Mouse (Mus musculus): ENCODE measurements around the gene Stk39. TPM values are rescaled to one million over a fixed set of nuclear protein-coding genes. Genes with fewer than 3 reads are reported as not detected.

Stk39 gene
- total RNA-seq, 2 experiments from 2014 or later = 82.0 to 87.6 TPM

GRCm38 (mm10) chr2:68393611-68394549, 78.2 kb downstream of the Stk39 start:
- no peak overlapping the region for H3K27ac ChIP-seq
- H3K4me3 ChIP-seq = no peak overlapping the region
- no peak for DNase-seq (ENCODE audit: extremely low spot score in 1 of 2, low spot score in 2 of 2)
- intact Hi-C loops (cut with DNase I) = no loop called here
- no peak for TF ChIP-seq CTCF (IDR thresholded peaks at IDR 0.05)

GRCm38 (mm10) chr2:68387824-68388582, 84.1 kb downstream of the Stk39 start:
- no peak for DNase-seq (ENCODE audit: extremely low spot score in 1 of 2, low spot score in 2 of 2)
- intact Hi-C loops (cut with DNase I) = no loop called here
- no peak for TF ChIP-seq CTCF (IDR thresholded peaks at IDR 0.05)
- no peak overlapping the region for H3K27ac ChIP-seq
- no peak overlapping the region for H3K4me3 ChIP-seq

GRCm38 (mm10) chr2:68386313-68386863, 85.7 kb downstream of the Stk39 start:
- H3K4me3 ChIP-seq = no peak overlapping the region

GRCm38 (mm10) chr2:68385654-68386312, 86.3 kb downstream of the Stk39 start:
- no peak overlapping the region for H3K27ac ChIP-seq
- intact Hi-C loops (cut with DNase I) = no loop called here
- TF ChIP-seq CTCF (IDR thresholded peaks at IDR 0.05) = no peak
- H3K4me3 ChIP-seq = no peak overlapping the region
- no peak for DNase-seq (ENCODE audit: extremely low spot score in 1 of 2, low spot score in 2 of 2)

More at GRCm38 (mm10) chr2:68386313-68386863, 85.7 kb downstream of the Stk39 start:
- intact Hi-C loops (cut with DNase I) = no loop called here
- no peak overlapping the region for H3K27ac ChIP-seq
- no peak for TF ChIP-seq CTCF (IDR thresholded peaks at IDR 0.05)
- DNase-seq (ENCODE audit: extremely low spot score in 1 of 2, low spot score in 2 of 2) = no peak

- intact Hi-C loops (cut with DNase I) = no loop called here
Observed at GRCm38 (mm10) chr2:68383964-68384363, 88.1 kb downstream of the Stk39 start.

GRCm38 (mm10) chr2:68382394-68383059, 89.5 kb downstream of the Stk39 start:
- no peak overlapping the region for H3K27ac ChIP-seq
- no peak for DNase-seq (ENCODE audit: extremely low spot score in 1 of 2, low spot score in 2 of 2)
- H3K4me3 ChIP-seq = no peak overlapping the region
- intact Hi-C loops (cut with DNase I) = no loop called here
- no peak for TF ChIP-seq CTCF (IDR thresholded peaks at IDR 0.05)

More at GRCm38 (mm10) chr2:68383964-68384363, 88.1 kb downstream of the Stk39 start:
- TF ChIP-seq CTCF (IDR thresholded peaks at IDR 0.05) = no peak
- no peak for DNase-seq (ENCODE audit: extremely low spot score in 1 of 2, low spot score in 2 of 2)
- Histone ChIP-seq H3K4me3 (no peak overlapping the region), H3K27ac (no peak overlapping the region)

GRCm38 (mm10) chr2:68381881-68382280, 90.2 kb downstream of the Stk39 start:
- no peak overlapping the region for H3K4me3 ChIP-seq
- intact Hi-C loops (cut with DNase I) = no loop called here
- DNase-seq (ENCODE audit: extremely low spot score in 1 of 2, low spot score in 2 of 2) = no peak
- H3K27ac ChIP-seq = no peak overlapping the region
- no peak for TF ChIP-seq CTCF (IDR thresholded peaks at IDR 0.05)

GRCm38 (mm10) chr2:68381205-68381604, 90.9 kb downstream of the Stk39 start:
- intact Hi-C loops (cut with DNase I) = no loop called here
- no peak for DNase-seq (ENCODE audit: extremely low spot score in 1 of 2, low spot score in 2 of 2)
- TF ChIP-seq CTCF (IDR thresholded peaks at IDR 0.05) = no peak
- Histone ChIP-seq H3K4me3 (no peak overlapping the region), H3K27ac (no peak overlapping the region)

- intact Hi-C loops (cut with DNase I) = no loop called here
- H3K27ac ChIP-seq = no peak overlapping the region
- no peak for TF ChIP-seq CTCF (IDR thresholded peaks at IDR 0.05)
Observed at GRCm38 (mm10) chr2:68379631-68380030, 92.4 kb downstream of the Stk39 start.

GRCm38 (mm10) chr2:68378319-68378718, 93.7 kb downstream of the Stk39 start:
- no peak for DNase-seq (ENCODE audit: extremely low spot score in 1 of 2, low spot score in 2 of 2)
- H3K27ac ChIP-seq = no peak overlapping the region
- intact Hi-C loops (cut with DNase I) = no loop called here
- no peak overlapping the region for H3K4me3 ChIP-seq
- TF ChIP-seq CTCF (IDR thresholded peaks at IDR 0.05) = no peak

More at GRCm38 (mm10) chr2:68379631-68380030, 92.4 kb downstream of the Stk39 start:
- no peak overlapping the region for H3K4me3 ChIP-seq
- DNase-seq (ENCODE audit: extremely low spot score in 1 of 2, low spot score in 2 of 2) = no peak

GRCm38 (mm10) chr2:68377251-68377681, 94.8 kb downstream of the Stk39 start:
- Histone ChIP-seq H3K27ac (no peak overlapping the region), H3K4me3 (no peak overlapping the region)
- no peak for DNase-seq (ENCODE audit: extremely low spot score in 1 of 2, low spot score in 2 of 2)
- TF ChIP-seq CTCF (IDR thresholded peaks at IDR 0.05) = no peak
- intact Hi-C loops (cut with DNase I) = no loop called here
